Mouse (Mus musculus): ENCODE measurements around the gene Wbp4. TPM values are rescaled to one million over a fixed set of nuclear protein-coding genes. Genes with fewer than 3 reads are reported as not detected.
A peak's percentile ranks its signal among the peaks of the same experiment; 100 is the strongest.

Wbp4 gene
- polyA plus RNA-seq, 1 experiment from 2014 or later: 40.8 TPM

GRCm38 (mm10) chr14:79504246-79505006 lies 23.1 kb upstream of the Wbp4 start:
- Histone ChIP-seq H3K4me3 (replicated peaks) (no peak overlapping the region), H3K9me3 (replicated peaks) (no peaks in the 10 kb centered on the region), H3K27me3 (no peaks in the 10 kb centered on the region), H3K9ac (no peak overlapping the region), H3K4me2 (no peak overlapping the region), H3K27ac (peak overlapping the region; percentile 66; the same call in 1 of the 2 replicates), H3K4me1 (peaks cover 9% of the 10 kb centered on the region; the same call in 1 of the 2 replicates), H3K36me3 (no peaks in the 10 kb centered on the region)
- ATAC-seq (replicated peaks; ENCODE audit: low FRiP score): no peak
- WGBS: 90% methylated on average over 7 of the region's 7 CpGs

GRCm38 (mm10) chr14:79503371-79504075 lies 22.2 kb upstream of the Wbp4 start:
- Histone ChIP-seq H3K9ac (no peak overlapping the region), H3K4me3 (replicated peaks) (no peak overlapping the region), H3K4me2 (no peak overlapping the region), H3K27ac (peak overlapping the region; percentile 66), H3K36me3 (no peaks in the 10 kb centered on the region), H3K9me3 (replicated peaks) (no peaks in the 10 kb centered on the region), H3K4me1 (peaks cover 9% of the 10 kb centered on the region; the same call in 1 of the 2 replicates), H3K27me3 (no peaks in the 10 kb centered on the region)
- 66% methylated on average over 5 of the region's 5 CpGs for WGBS
- ATAC-seq (replicated peaks; ENCODE audit: low FRiP score): no peak

DNA sequence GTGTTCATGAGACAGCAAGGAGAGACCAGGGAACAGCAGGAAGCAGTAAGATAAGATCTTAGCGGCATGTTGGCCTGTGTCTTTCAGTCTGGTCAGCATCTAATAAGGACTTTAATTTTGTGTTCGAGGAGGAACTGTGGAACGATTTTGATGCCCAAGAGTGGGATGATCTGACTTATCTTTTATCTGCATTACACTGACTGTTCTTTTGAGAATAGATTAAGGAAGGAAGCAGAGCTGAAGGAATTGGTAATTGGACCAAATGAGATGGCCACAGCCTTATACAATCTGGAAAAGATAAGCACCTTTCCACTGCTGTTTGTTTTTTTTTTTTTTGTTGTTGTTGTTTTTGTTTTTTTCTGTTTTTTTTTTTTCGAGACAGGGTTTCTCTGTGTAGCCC lies 19.4 kb upstream of the Wbp4 start:
- Histone ChIP-seq H3K9ac (no peak overlapping the region), H3K4me1 (peaks cover 9% of the 10 kb centered on the region; the same call in 1 of the 2 replicates), H3K4me2 (no peak overlapping the region), H3K36me3 (no peaks in the 10 kb centered on the region), H3K27me3 (no peaks in the 10 kb centered on the region), H3K27ac (no peak overlapping the region), H3K9me3 (replicated peaks) (no peaks in the 10 kb centered on the region), H3K4me3 (replicated peaks) (no peak overlapping the region)
- 74% methylated on average over 4 of the region's 4 CpGs for WGBS
- no peak for ATAC-seq (replicated peaks; ENCODE audit: low FRiP score)

GRCm38 (mm10) chr14:79499326-79499725 lies 18.0 kb upstream of the Wbp4 start:
- no peak for ATAC-seq (replicated peaks; ENCODE audit: low FRiP score)
- no peaks in the 10 kb centered on the region for H3K27me3 ChIP-seq
- no peak overlapping the region for H3K27ac ChIP-seq
- H3K4me1 ChIP-seq: peaks cover 9% of the 10 kb centered on the region; the same call in 1 of the 2 replicates
- H3K4me3 ChIP-seq (replicated peaks): no peak overlapping the region
- no peaks in the 10 kb centered on the region for H3K9me3 ChIP-seq (replicated peaks)
- H3K9ac ChIP-seq: no peak overlapping the region
- no peaks in the 10 kb centered on the region for H3K36me3 ChIP-seq
- WGBS: 74% methylated on average over 9 of the region's 9 CpGs
- no peak overlapping the region for H3K4me2 ChIP-seq

GRCm38 (mm10) chr14:79494349-79494748 lies 13.0 kb upstream of the Wbp4 start:
- H3K27me3 ChIP-seq: no peaks in the 10 kb centered on the region
- ATAC-seq (replicated peaks; ENCODE audit: low FRiP score): no peak
- H3K4me3 ChIP-seq (replicated peaks): no peak overlapping the region
- 0 out of 2 replicates have a peak, but pooled peaks cover 2% of the 10 kb centered on the region for H3K4me1 ChIP-seq
- no peak overlapping the region for H3K27ac ChIP-seq
- no peaks in the 10 kb centered on the region for H3K9me3 ChIP-seq (replicated peaks)
- no peak overlapping the region for H3K4me2 ChIP-seq
- H3K36me3 ChIP-seq: 0 out of 2 replicates have a peak, but pooled peaks cover 4% of the 10 kb centered on the region
- H3K9ac ChIP-seq: no peak overlapping the region
- 70% methylated on average over 6 of the region's 6 CpGs for WGBS

DNA sequence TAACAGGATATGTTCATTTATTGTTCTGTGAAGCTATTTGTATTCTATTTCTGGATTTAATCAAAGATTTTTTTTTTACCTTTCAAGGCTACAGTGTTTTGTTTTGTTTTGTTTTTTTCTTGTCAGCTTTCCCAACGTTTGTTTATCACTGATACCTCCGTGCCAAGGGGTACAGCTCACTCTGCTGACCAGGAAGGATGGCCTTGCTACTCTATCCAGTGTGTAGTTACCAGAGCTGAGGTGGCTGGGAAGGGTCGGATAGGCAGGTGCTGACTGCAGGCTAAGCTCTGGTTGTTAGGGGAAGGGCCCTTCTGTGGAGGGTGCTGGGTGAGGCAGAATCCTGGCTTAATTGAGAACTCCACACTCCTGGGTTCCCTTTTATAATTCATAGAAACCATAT lies 8.9 kb upstream of the Wbp4 start:
- ATAC-seq (replicated peaks; ENCODE audit: low FRiP score): no peak

GRCm38 (mm10) chr14:79489150-79489549 lies 7.8 kb upstream of the Wbp4 start:
- 72% methylated on average over 12 of the region's 12 CpGs for WGBS
- H3K36me3 ChIP-seq: 0 out of 2 replicates have a peak, but pooled peaks cover 4% of the 10 kb centered on the region
- ATAC-seq (replicated peaks; ENCODE audit: low FRiP score): no peak
- H3K4me2 ChIP-seq: no peak overlapping the region
- no peaks in the 10 kb centered on the region for H3K9me3 ChIP-seq (replicated peaks)
- H3K4me1 ChIP-seq: peaks cover 42% of the 10 kb centered on the region
- no peak overlapping the region for H3K4me3 ChIP-seq (replicated peaks)
- no peak overlapping the region for H3K9ac ChIP-seq
- no peak overlapping the region for H3K27ac ChIP-seq
- H3K27me3 ChIP-seq: no peaks in the 10 kb centered on the region

More for the DNA sequence above, 8.9 kb upstream of the Wbp4 start:
- 65% methylated on average over 3 of the region's 3 CpGs for WGBS
- H3K4me3 ChIP-seq (replicated peaks): no peak overlapping the region
- H3K9me3 ChIP-seq (replicated peaks): no peaks in the 10 kb centered on the region
- H3K9ac ChIP-seq: no peak overlapping the region
- no peak overlapping the region for H3K4me2 ChIP-seq
- no peak overlapping the region for H3K27ac ChIP-seq
- 0 out of 2 replicates have a peak, but pooled peaks cover 4% of the 10 kb centered on the region for H3K36me3 ChIP-seq
- H3K27me3 ChIP-seq: no peaks in the 10 kb centered on the region
- H3K4me1 ChIP-seq: peaks cover 32% of the 10 kb centered on the region

DNA sequence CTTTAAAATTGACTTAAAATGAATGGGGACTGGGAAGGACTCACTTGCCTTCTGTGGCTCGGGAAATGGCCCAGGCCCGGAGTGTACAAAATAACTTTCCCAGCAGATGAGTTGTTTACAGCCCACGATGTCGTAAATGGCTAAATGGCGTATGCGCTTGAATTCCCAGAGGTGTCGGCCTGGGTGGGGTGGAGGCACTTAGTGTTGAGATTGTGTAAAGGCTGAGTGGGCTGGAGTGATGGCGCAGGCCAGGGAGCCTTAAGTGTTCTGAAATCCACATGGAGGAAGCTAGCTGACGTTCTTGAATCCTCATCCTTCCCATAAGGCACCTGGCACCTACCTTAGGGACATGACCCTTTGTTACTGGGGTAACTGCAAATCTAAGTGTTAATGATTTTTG lies 7.2 kb upstream of the Wbp4 start:
- Histone ChIP-seq H3K27me3 (no peaks in the 10 kb centered on the region), H3K9ac (no peak overlapping the region), H3K4me3 (replicated peaks) (no peak overlapping the region), H3K27ac (0 out of 2 replicates have a peak overlapping the region, but pooled peaks have one; percentile 10), H3K9me3 (replicated peaks) (no peaks in the 10 kb centered on the region), H3K36me3 (0 out of 2 replicates have a peak, but pooled peaks cover 4% of the 10 kb centered on the region), H3K4me2 (no peak overlapping the region), H3K4me1 (peaks cover 46% of the 10 kb centered on the region)
- 59% methylated on average over 9 of the region's 9 CpGs for WGBS
- no peak for ATAC-seq (replicated peaks; ENCODE audit: low FRiP score)

DNA sequence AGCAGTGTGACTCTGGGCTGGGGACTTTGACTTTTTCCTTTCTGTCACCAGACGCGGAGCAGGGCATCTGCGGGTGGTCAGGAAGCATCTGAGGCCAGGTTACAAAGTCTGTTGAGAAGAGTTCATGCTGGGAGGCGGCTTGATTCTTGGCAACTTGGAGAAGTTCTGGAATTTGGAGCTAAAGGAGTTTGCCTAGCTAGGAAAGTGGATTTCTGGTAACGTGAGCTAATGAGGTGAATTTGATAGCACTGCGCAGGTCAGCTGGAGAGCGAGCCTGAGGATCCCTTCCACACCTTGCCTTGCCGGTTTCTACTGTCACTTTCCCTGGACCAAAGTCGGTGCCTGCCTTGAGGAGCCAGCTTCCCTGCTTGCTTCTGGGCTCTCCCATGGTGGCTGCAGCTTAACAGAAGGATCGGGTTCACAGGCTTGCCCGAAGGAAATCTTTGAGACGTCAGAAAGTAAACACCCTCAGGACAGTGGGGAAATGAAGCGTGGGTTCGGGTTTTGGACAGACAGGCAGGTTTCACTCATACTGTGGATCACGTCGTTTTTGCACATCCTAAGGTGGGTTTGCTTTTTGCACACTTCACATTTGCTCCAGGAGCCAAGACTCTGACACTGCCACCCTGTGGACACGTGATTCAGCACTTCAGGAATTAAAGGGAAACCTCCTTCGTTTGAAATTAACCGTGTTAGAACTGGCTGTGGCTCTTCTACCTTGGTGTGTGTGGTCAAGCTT lies 5.8 kb upstream of the Wbp4 start:
- Histone ChIP-seq H3K9me3 (replicated peaks) (no peaks in the 10 kb centered on the region), H3K9ac (peak overlapping the region; percentile 33), H3K27ac (peak overlapping the region; percentile 75), H3K4me3 (replicated peaks) (peak overlapping the region; percentile 40), H3K4me2 (peak overlapping the region; percentile 67), H3K4me1 (peaks cover 55% of the 10 kb centered on the region), H3K27me3 (no peaks in the 10 kb centered on the region), H3K36me3 (0 out of 2 replicates have a peak, but pooled peaks cover 4% of the 10 kb centered on the region)
- peak; percentile 20 for ATAC-seq (replicated peaks; ENCODE audit: low FRiP score)
- WGBS: 5% methylated on average over 19 of the region's 19 CpGs

DNA sequence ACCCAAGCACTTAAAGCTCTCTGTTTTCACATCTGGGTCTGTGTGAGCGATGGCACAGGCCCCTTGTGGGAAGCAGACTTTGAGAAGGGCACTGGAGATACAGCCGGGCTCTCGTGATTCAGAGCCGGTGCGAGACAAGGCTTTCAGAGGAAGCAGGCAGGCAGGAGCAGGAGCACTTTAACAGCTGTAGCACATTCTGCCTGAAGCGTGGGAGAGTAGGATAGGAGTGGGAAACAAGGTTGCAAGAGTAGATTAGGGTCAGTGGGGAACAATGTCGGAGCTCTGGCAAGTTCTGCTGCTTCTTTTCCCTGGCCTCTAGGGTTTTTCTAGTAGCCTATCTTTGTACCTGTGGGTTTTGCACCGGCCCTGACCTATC lies 5.3 kb upstream of the Wbp4 start:
- no peak for ATAC-seq (replicated peaks; ENCODE audit: low FRiP score)
- Histone ChIP-seq H3K4me1 (peaks cover 55% of the 10 kb centered on the region), H3K27ac (peak overlapping the region; percentile 75), H3K9me3 (replicated peaks) (no peaks in the 10 kb centered on the region), H3K27me3 (no peaks in the 10 kb centered on the region), H3K36me3 (no peaks in the 10 kb centered on the region), H3K9ac (peak overlapping the region; percentile 33), H3K4me3 (replicated peaks) (peak overlapping the region; percentile 40), H3K4me2 (peak overlapping the region; percentile 67)
- 11% methylated on average over 8 of the region's 8 CpGs for WGBS

- Histone ChIP-seq H3K4me2 (peak overlapping the region; percentile 79), H3K27ac (peak overlapping the region; percentile 100), H3K4me3 (replicated peaks) (peak overlapping the region; percentile 90), H3K4me1 (peaks cover 65% of the 10 kb centered on the region), H3K27me3 (no peaks in the 10 kb centered on the region), H3K36me3 (peaks cover 5% of the 10 kb centered on the region; the same call in 1 of the 2 replicates), H3K9me3 (replicated peaks) (no peaks in the 10 kb centered on the region), H3K9ac (0 out of 2 replicates have a peak overlapping the region, but pooled peaks have one; percentile 96)
- ATAC-seq (replicated peaks; ENCODE audit: low FRiP score): no peak
- WGBS: 62% methylated on average over 8 of the region's 8 CpGs
Measured at GRCm38 (mm10) chr14:79483611-79484120, 2.3 kb upstream of the Wbp4 start.
